Mouse (Mus musculus) left cerebral cortex, adult 9 months (tissue): Measurements from ENCODE around the gene Itch.
A peak's percentile ranks its signal among the peaks of the same experiment; 100 is the strongest.
"Not testable (repeated sequence)": the region's sequence is repeated elsewhere in the genome, so short reads cannot be mapped to it uniquely, and the experiment has no call there.

Experiments
- DNase-seq, 2 experiments: peaks; one replicate each; pipeline ENCODE4 v3.0.0; 2022; ENCODE audit warnings: low spot score in 2 of 2

Gene Itch

DNA sequence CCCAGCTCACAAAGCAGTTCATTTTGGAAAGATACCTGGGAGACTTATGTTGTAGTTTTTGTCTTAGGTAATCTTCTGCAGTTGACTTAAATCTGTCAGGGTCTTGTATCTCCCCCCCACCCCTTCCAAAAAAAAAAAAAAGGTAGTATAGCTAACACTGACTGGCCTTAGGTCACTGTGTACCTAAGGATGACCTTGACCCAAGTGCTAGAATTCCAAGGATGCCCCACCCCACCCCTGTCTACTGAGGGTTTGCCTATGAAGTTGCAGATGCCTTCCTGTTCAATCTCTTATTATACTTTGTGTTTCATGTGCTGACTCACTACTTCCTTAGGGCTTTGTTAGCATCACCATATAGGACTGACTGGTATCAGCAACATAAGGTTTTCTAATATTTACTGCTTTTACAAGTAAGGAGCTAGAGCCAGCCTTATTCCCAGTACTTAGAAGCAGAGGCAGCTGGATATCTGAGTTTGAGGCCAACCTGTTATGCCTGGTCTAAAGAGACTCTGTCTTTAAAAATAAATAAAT, 8.8 kb downstream of the Itch start:
- DNase-seq, result no peak

DNA sequence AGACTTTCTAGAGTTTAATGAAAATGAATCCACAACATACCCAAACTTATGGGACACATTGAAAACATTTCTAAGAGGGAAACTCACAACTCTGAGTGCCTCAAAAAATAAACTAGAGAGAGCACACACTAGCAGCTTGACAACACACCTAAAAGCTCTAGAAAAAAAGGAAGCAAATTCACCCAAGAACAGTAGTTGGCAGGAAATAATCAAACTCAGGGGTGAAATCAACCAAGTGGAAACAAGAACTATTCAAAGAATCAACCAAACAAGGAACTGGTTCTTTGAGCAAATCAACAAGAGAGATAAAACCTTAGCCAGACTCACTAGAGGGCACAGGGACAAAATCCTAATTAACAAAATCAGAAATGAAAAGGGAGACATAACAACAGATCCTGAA, 16.0 kb downstream of the Itch start:
- not testable (repeated sequence) for DNase-seq

DNA sequence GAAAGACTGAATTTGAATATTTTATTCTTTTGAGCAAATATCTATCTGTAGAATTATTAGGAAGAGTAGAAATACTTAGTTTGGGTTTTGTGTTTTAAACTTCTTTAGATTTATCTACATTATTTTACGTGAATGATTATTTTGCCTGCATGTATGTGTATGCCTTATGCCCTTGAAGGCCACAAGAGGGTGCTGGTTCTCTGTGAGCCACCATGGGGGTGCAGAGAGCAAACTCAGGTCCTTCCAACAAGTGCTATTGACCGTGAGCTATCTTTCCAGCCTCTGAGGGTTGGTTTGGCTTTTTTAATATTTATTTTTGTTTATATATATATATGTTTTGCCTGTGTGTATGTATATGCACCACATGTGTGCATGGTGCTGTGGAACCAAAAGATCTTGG, 74.1 kb downstream of the Itch start:
- DNase-seq, result no peak

DNA sequence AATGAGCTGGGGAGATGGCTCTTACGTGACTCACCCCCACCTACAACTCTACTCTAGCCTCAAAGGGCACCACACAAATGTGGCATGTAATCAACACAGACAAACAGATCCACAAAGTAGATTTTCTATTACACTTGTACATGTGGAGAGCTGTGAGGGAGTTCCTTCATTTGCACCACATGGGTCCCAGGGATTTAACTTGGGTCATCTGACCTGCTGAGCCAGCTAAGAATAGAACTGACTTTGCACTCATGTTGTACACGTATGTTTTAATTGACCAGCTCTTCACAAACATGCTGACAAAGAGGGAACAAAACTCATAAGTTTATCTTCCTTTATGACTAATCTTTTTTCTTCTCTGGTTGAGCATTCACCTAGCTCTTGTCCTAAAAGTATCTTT, 89.8 kb downstream of the Itch start:
- DNase-seq, result no peak

DNA sequence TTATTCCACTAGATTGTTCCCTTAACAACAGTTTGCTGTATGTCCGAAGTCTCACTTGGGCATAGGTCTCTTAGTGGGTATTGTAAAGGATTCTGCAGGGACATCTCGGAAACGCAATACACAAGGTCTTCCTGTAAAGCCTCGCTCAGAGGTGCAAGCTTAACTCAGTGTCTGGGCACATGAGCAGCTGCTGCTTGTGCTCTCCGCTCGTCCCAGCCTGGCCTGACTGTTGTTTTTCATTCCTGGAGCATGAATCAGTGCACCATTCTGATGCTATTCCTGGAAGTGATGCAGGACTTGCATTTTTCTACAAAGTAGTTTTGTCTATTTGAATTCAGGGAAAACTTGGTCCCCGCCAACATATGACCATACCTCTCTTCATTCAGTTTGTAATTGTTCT, 91.4 kb downstream of the Itch start:
- DNase-seq, result no peak

DNA sequence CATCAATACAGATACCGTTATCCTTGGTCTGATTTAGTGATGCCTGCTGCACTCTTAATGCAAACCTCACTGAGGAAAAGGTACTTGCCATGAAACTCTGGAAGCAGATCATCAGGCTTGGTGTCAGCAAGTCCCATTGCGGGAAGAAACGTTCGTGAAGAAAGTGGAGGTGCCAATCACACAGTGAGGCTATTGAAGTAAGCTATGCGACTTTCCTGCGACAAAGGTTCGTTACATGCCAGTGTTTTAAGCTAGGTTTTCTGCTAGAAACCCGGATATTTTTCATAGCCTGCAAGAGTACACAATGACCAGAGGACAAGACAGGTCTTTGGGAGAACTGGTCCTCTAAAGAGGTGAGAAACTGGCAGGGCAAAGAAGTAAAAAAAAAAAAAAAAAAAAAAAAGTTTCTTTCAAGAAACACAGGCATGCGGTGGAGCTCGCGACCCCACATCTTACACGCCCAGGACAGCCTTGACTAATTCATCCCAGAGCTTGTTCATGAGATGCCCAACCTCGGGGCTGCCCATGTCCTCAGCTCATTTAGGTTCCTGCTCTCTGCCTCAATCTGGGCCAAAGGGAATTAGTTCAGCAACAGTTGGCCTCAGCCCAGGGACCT, 102.5 kb downstream of the Itch start:
- no peak for DNase-seq

DNA sequence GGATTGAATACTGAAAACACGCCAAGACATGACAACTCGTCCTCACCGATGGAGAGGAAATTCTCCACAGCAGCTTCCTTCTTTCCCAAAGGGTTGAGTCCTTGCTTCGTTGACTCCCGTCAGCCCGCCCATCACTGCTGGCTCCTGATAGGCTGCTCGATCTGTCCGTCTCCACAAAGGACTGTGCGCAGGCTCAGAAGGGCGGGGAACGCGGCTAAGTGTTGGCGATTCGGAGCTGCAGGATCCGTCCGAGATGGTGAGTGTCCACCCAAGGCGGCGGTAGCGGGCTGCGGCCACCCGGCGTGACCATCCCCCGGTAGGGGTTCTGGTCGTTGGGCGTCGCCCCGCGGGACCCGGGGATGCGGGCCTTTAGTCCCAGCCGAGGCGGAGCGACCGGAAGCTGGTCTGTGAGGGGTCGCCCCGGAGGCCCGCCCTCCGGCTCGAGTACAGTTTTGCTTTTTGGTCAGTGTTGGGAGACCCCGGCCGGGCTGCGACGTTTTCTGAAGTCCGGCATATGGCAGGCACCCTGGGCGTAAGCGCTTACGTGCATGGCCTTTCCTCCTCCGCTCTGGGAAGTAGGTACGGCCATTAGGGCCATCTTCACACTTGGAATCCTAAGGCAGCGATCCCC, 103.2 kb downstream of the Itch start, which contains the start of gene Dynlrb1:
Gene Dynlrb1, plus strand, starts transcription at position 172 of the 631 bp plus-strand sequence.
- peak; percentile 90 to 99 for DNase-seq

DNA sequence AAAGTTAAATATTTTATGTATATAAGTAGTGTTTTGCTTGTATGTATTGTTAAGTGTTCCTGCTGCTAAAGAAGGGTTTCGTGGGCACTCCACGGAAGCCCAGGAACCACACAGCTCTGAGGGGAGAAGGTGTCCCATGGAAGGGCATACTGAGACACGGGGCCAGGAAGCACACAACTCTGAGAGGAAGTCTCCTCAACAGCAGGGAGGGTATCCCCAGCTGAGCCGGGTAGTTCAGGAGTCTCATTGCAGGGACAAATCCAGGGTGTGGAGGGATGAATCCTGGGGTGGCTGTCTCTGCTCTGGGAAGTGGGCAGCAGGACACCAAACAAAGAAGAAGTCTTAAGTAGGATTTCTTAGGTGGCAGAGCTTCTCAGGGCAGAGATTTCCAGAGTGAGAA, 104.0 kb downstream of the Itch start:
- DNase-seq, result no peak

DNA sequence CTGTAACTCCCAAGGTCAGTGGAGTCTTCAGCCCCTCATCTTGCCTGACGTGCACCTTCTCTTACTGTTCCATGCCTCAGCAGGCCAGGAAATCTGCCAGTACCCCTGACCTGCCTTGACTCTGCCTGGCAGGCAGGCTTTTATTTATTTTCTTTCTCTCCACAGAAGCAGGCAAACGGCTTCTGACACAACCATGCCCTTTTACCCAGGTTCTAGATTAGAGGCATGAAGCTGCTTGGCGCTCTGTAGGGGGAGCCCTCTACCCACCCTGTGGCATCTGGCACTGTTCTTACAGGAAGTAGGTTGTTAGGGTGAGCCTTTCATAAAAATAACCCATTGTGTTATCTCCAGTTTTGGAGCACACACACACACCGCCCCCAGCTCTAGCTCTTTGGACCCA, 107.6 kb downstream of the Itch start:
- DNase-seq, result no peak

DNA sequence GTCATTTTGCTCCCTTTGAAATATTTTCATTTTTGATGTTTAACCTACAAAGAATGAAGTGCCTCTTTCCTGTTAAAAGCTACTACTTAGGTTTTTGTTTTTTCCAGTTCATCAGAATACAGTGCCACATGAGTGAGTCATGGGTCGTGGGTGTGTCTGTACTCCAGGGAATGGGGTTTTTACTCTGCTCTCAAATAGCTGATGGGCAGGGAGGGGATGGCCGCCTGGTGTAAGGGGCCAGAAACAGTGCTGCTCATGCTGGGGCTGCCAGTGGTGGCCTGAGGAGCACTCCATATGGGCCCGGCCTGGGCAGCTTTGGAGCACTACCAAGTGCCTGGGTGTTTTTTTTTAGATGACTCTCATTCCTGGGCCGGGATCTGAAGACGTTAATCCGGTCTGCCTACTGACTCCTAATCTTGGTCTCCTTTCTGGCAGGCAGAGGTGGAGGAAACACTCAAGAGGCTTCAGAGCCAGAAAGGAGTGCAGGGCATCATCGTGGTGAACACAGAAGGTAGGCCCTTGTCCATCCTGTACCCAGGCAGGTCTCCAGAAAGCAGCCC, 109.1 kb downstream of the Itch start:
- no peak for DNase-seq

DNA sequence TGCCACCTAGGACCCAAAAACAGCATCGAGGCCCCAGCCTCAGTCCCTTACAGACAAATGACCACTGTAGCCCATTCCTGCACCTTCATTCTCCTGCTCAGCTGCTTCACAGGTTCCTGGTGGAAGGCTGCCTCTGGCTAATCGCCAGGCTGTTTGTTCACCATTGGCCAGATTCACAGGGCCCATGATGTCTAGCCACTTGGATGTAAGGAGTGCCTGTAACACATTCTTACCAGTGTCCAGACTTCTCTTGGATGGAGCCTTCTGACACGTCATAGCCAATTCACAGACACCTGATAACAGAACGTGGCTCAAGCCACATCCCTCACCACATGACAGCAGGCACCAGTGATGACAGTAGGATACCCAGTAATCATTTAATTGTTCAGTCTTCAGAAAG, 112.9 kb downstream of the Itch start:
- no peak for DNase-seq

DNA sequence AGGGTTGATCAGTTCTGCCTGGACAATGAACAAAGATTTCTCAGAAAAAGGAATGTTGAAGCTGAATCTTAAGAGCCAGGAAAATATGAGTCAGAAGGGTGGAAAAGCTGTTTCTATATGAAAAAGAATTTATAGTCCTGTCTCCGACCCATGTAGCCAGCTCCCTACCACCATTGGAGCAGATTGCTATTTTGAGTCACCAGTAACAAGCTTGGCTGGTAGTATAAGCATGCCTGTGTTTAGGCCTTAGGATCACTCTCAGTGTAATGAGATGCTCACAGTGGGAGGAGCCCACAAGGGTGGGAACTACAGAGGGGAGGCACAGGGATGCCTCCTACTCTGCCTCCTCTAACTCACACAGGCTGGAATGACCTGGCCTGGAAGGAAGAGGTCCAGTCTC, 114.9 kb downstream of the Itch start:
- no peak for DNase-seq

DNA sequence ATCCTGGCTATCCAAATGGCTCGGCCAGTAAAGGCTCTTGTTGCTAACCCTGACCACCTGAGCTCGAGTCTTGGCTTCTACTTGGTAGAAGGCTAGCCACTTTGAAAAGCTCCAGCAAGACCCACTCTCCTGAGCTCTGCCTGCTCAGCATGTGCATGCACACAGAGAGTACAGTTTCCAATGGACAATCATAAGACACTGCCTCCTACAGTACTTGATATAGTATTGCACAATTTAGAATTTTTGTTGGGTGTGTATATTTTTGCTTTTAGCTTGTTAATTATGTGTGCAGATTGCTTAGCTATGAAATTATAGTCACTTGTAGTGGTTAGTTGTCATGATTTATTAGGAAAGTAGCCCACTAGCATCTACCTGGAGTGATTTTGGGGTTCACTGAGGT, 115.4 kb downstream of the Itch start:
- DNase-seq, result no peak

DNA sequence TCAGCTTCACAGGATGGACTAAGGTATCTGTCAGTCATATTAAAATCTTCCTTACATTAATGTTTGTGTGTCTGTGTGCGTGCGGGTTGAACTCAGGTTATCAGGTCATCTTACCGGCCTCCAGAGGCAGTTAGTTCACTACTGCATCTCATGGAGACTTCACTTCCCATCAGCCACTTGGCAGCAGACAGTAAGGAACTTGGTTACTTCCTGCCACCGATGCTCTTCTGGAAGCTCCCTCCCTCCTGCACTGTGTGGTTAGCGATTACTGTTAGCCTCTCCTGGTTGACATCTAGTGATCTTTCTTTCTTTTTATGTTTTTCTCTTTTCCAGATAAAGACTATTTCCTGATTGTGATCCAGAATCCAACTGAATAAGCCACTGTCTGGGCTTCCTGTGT, 116.3 kb downstream of the Itch start:
- no peak for DNase-seq

DNA sequence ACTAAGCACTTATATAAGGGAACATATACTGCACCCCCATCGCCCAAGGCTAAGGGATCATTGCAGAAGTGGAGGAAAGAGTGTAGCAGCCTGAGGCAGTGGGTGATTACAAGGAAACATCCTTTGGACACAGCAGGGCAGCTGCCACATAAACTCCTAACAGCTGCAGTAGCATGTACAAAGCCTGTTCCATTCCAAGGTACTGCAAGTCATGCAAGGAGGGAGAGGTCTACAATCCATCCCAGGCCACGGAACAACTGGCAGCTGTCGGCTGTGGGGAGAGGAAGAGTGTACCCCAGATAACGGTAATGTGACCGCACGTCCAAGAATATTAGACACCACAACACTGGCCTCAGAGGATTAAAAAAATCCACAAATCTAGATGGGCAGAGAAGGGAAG, 132.2 kb downstream of the Itch start:
- DNase-seq, result no peak

DNA sequence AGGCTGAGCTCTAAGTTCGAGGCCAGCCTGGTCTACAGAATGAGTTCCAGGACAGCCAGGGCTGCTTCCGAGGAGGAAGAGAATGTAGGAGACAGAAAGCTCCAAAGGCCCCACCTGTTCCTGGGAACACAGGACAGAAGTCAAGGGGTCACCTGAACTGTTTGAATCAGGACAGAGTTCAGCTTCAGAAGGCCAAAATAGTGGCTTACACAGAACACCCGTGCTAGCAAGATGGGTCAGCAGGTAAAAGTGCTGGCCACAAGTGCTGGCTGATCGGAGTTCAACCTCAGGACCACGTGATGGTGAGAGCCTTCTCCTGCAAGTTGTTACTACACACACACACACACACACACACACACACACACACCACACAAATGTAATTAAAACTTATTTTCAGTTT, 133.6 kb downstream of the Itch start:
- DNase-seq, result no peak

DNA sequence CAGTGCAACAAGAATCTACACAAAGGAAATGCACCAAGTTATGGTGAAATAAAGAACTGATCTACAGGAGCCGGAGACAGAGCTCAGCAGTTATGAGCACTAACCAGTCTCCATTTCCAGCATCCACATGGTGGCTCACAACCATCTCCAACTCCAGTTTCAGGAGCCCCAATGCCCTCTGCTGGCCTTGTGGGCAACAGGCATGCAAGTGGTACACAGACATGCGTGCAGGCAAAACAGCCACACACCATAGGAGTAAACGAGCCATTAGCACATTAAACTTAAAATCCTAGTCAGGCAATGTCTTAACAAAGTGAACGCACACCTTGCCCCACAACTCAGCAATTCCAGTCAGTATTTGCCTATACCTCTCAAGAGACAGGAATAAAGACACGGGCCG, 138.6 kb downstream of the Itch start:
- no peak for DNase-seq

DNA sequence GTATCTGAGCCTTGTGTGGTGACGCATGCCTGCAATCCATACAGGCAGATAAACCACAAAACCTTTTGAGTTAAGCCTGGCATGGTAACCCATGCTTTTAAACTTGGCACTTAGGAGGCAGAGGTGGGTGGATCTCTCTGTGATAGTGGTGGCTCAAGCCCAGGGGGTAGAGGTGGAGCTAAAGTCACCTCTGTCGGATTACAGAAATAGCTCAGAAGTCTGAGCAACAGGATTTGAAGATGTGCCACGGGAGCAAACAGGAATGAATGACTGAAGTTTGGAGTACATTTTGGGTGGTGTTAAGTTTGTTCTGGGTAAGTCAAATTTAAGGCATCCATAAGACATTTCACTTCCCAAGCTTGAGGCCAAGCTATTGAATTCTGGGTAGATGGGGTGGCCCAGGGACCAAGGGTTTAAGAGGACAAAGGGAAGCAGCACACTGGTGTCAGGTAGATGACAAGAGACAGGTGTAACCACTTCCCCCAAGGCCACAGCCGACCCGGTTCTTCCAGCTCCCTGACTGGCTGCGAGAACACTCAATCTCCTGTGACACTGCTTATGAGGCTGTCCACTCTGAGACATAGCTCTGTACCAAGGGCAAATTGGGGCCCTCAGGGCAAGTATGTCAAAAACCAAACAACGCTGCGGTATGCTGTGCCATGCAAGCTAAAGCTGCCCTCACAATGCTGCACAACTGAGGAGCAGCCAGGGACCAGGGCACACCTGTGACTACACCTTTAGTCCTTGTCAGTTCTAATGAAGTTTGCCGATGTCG, 139.3 kb downstream of the Itch start:
- no peak for DNase-seq

DNA sequence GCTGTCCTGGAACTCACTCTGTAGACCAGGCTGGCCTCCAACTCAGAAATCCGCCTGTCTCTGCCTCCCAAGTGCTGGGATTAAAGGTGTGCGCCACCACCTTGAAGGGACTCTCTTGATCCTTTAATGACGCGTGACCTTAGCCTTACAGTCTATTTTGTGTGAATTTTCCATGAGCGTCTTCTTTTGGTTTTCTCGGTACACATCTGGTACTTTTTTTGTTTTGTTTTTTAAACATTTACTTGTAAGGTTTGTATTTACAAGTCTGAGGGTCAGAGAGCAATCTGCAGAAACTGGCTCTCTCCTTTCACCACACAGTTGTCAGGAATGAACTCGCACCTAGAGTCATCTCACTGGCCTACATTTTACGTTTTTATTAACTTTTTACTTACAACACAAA, 140.3 kb downstream of the Itch start:
- DNase-seq, result no peak

DNA sequence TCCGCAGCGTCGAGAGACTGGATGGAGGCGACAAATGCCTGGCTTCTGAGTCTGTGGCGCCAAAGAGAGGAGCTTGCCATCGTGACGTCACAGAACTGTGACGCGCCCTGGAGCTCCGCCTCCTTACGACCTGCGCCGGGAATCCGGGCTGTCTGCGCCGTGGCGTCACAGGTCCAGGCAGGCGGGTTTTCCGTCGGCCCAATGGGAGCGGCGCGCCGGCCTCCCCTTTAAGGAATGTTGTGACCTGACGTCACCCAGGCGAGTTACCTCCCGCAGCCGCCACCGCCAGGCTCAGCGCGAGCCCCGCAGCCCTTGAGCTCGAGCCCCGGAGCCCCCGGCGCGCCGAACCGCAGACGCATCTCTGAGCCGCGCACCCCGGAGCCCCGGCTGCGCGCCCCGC, 142.9 kb downstream of the Itch start, which contains the start of gene Map1lc3a:
Gene Map1lc3a, plus strand, starts transcription at position 103 of the 400 bp plus-strand sequence.
- DNase-seq, result peak; percentile 93 to 99
